Mouse (Mus musculus) kidney, adult 2 months (tissue): ENCODE data around the gene Msi1. TPM values are rescaled to one million over a fixed set of nuclear protein-coding genes. Genes with fewer than 3 reads are reported as not detected.

Experiments used
- DNase-seq: peaks from one replicate; pipeline ENCODE4 v3.0.0; 2021
- H3K27ac ChIP-seq: fragments of 200-500 bp; 2 replicates; pipeline ENCODE4 v1.5.1; 2012; ENCODE audit warnings: low read depth, low read length, control low read depth, inconsistent platforms; ENCODE audit not compliant: insufficient read depth
- H3K27me3 ChIP-seq: fragments of 200-500 bp; replicated peaks from 2 replicates; pipeline ENCODE4 v1.6.1; 2012; ENCODE audit warnings: mild to moderate bottlenecking, moderate library complexity, low read length, inconsistent platforms; ENCODE audit not compliant: control insufficient read depth, insufficient read depth
- H3K36me3 ChIP-seq: fragments of 200-500 bp; 2 replicates; pipeline ENCODE4 v1.6.1; 2012; ENCODE audit warnings: mild to moderate bottlenecking, moderate library complexity, low read length, inconsistent platforms; ENCODE audit not compliant: control insufficient read depth, insufficient read depth
- H3K4me1 ChIP-seq: fragments of 200-500 bp; 2 replicates; pipeline ENCODE4 v1.6.1; 2011; ENCODE audit warnings: low read length; ENCODE audit not compliant: control insufficient read depth, insufficient read depth
- H3K4me3 ChIP-seq: fragments of 200-500 bp; 2 replicates; pipeline ENCODE4 v1.5.1; 2011; ENCODE audit warnings: mild to moderate bottlenecking, low read depth, low read length, control low read depth; ENCODE audit not compliant: insufficient read depth
- CTCF ChIP-seq: fragments of 200-500 bp; conservative IDR thresholded peaks from 2 replicates; pipeline ENCODE4 v1.5.1; 2011; ENCODE audit warnings: low read depth, mild to moderate bottlenecking, control low read depth, low read length, moderate library complexity, mixed read lengths; ENCODE audit not compliant: insufficient read depth, insufficient read length
- POLR2A ChIP-seq: fragments of 200-500 bp; IDR thresholded peaks from one replicate; pipeline ENCODE4 v1.6.1; 2011; ENCODE audit warnings: low read depth, low read length, control low read depth
- WGBS: fragments of 180-500 bp; shearing (Covaris S2); methylation state at CpG from one replicate; pipeline ENCODE4 v1.1.7; 2018; 5-methylcytosine and 5-hydroxymethylcytosine counted together
- polyA plus RNA-seq: library from polyadenylated mRNA; depleted of rRNA; stranded (reverse); fragments of >200 nt; gene quantifications from 2 replicates; pipeline ENCODE4 v1.2.3, GENCODE M21; 2012

The Msi1 gene
- polyA plus RNA-seq, 1 experiment = 2.0 TPM

DNA sequence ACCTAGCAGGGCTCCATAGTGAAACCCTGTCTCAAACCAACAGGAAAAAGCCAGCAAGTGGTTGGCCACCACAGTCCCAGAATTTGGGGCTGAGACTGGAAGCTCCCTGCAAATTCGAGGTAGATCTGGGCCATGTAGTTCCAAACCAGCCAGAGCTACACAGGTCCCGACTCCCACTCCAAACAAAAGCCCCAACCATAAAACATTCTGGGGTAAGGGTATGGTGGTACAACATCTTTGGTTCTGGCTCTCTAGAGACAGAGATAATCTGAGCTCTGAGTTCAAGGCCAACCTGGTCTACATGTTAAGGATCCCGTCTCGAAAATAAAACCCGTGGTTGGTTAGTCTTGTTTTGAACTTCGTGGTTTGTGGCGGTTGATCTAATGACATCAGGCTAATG lies 26.4 kb downstream of the Msi1 start:
- H3K27ac ChIP-seq = no peak overlapping the region

DNA sequence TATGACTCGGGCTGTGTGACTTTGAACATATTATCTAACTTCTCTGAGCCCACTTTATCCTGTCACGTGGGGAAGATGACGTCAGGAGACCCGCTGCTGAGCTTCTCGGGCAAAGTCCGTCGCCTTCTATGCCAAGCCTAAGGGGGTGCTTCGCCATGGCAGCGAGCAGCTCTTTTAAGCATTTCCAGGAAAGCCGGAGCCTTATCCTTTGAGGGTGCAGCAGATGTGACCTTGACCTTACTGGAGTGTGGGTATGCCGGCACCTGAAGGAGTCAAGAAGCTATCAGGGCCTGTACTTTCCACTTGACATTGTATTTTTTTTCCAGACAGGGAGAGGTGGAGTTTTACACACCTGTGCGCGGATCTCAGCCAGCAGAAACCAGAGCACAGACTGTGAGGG lies 29.5 kb downstream of the Msi1 start:
- TF ChIP-seq CTCF (no peak), POLR2A (no peak)
- WGBS = 58% methylated on average over 13 of the region's 13 CpGs
- DNase-seq = peak; percentile 44

More for the DNA sequence above, 26.4 kb downstream of the Msi1 start:
- no peaks in the 10 kb centered on the region; the same call in 1 of the 2 replicates for H3K4me1 ChIP-seq
- DNase-seq = no peak
- H3K36me3 ChIP-seq = no peaks in the 10 kb centered on the region
- TF ChIP-seq CTCF (no peak), POLR2A (no peak)
- H3K4me3 ChIP-seq = no peak overlapping the region
- WGBS = 69% methylated on average over 7 of the region's 7 CpGs
- H3K27me3 ChIP-seq = no peaks in the 10 kb centered on the region; the same call in 1 of the 2 replicates

DNA sequence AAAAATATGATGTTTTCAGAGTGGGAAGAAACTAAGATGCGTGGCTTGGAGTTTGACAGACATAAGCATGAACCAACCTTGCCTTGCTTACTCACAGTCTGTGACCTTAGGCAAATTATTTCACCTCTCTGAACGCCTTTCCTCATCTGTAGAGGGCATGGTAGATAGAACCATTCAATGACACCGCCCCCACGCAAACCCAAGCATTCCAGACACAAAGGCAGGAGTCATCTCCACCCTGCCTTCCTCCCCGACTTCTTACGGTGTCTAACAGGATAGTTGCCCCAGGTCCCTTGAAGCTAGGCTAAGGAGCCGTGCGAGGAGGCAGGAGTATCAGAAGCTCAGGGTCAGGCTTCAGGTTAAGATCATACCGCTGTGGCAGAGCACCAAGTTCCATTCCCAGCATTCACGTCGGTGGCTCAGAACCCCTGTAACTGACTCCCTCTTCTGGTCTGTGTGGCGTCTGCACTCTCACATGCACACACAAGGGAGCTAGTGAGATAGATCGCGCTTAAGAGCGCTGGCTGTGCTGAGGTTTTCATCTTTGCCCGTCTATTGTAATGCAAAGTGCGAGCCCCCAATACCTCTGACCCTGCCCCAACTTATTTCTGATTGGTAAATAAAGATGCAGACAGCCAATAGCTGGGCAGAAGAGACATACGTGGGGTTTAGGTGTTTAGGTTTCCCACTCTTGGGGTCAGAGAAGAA lies 35.2 kb downstream of the Msi1 start:
- Histone ChIP-seq H3K4me1 (no peaks in the 10 kb centered on the region), H3K27ac (no peak overlapping the region), H3K36me3 (no peaks in the 10 kb centered on the region), H3K4me3 (no peak overlapping the region), H3K27me3 (no peaks in the 10 kb centered on the region)
- WGBS = 75% methylated on average over 18 of the region's 18 CpGs
- TF ChIP-seq POLR2A = no peak
- TF ChIP-seq CTCF = no peak
- DNase-seq = no peak

More for the DNA sequence above, 29.5 kb downstream of the Msi1 start:
- no peaks in the 10 kb centered on the region for H3K36me3 ChIP-seq
- H3K27me3 ChIP-seq = no peaks in the 10 kb centered on the region; the same call in 1 of the 2 replicates
- no peaks in the 10 kb centered on the region; the same call in 1 of the 2 replicates for H3K4me1 ChIP-seq
- no peak overlapping the region for H3K27ac ChIP-seq
- no peak overlapping the region for H3K4me3 ChIP-seq

DNA sequence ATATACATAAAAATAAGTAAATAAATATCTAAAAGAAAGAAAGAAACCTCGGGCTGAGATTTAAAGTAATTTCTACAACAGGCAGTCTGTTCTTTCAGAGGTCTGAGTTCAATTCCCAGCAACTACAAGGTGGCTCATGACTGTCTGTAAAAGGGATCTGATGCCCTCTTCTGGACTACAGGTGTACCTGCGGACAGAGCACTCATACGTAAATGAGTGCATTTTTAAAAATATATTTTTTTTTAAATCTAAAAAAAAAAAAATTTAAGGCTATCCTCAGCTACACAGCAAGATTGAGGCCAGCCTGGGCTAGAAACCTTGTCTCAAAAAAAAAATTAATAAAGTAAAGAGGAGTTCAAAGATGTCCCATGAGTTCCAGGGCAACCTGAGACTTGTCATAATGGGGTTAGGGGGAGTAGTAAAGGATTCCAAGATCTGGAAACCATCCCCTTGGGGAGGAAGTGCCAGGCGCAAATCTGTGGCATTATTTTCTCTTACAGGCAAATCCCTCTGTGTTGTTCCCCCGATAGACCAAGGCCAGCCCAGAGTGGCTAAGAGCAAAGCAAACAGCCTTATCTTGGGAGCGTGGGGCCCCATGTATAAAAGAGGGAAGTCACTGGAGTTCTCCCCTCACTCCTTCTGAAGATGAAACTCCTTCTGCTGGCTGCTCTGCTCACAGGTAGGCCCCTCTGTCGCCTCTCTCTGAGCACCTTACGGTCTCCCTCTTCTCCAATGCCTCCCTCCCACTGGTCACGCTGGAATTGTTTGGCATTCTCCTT lies 36.4 kb downstream of the Msi1 start, which contains the start of gene Pla2g1b:
TSS of gene Pla2g1b (plus strand) at position 621 of the 779 bp plus-strand sequence.
- no peaks in the 10 kb centered on the region for H3K4me1 ChIP-seq
- DNase-seq = no peak
- 61% methylated on average over 9 of the region's 9 CpGs for WGBS
- H3K4me3 ChIP-seq = no peak within 1 kb of the TSS
- H3K27me3 ChIP-seq = no peaks in the 10 kb centered on the region
- TF ChIP-seq POLR2A (no peak), CTCF (0 out of 2 replicates have a peak, but pooled peaks have one; percentile 15)
- H3K36me3 ChIP-seq = no peaks in the 10 kb centered on the region
- no peak within 1 kb of the TSS for H3K27ac ChIP-seq

DNA sequence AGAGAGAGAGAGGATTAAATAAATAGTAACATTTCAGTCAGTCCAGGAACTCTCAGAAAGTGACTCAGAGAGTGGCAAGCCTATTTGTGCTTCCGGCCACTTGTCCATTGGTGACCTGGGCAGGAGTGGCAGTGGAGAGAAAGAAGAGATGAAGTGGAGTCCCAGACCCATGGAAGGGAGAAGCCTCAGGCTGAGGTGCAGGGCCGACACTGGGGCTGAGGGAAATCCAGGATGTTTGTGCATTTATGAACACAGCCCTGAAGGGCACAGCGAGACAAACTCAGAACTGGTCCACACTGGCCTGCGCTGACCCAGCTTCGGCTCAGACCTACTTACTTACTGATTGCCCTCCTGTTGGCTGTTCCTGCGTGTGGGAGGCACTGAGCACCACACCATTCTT lies 40.4 kb downstream of the Msi1 start:
- no peak overlapping the region for H3K27ac ChIP-seq

DNA sequence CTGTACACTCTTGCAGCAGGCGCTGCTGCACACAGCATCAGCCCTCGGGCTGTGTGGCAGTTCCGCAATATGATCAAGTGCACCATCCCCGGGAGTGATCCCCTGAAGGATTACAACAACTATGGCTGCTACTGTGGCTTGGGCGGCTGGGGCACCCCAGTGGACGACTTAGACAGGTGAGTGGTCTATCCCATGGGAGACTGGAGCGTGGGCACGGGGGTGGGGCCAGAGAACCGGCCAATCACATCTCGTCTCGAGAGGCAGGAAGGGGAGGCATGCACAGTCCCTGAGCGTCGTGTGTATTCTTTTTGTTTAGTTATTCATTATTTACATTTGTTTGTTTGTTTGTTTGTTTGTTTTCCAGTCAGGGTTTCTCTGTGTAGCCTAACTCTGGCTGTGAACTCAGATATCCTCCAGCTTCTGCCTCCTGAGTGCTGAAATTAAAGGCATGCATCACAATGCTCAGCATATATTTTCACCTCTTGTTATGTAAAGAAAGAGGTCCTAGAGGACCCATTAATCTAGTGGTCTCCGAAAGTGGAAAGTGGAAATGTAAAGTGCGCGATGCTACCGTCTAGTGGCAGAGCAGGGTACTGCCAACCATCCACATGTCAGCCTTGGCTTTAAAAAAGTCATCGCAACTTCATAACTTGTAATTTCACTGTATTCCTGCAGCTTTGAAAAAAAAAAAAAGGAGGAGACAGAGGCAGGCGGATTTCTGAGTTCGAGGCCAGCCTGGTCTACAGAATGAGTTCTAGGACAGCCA lies 41.5 kb downstream of the Msi1 start:
- Histone ChIP-seq H3K4me1 (0 out of 2 replicates have a peak, but pooled peaks cover under 1% of the 10 kb centered on the region), H3K27me3 (no peaks in the 10 kb centered on the region), H3K4me3 (no peak overlapping the region), H3K27ac (no peak overlapping the region), H3K36me3 (no peaks in the 10 kb centered on the region)
- peak; percentile 54 for DNase-seq
- TF ChIP-seq CTCF = peak; percentile 81
- no peak for TF ChIP-seq POLR2A
- WGBS = 30% methylated on average over 20 of the region's 20 CpGs

More for the DNA sequence above, 40.4 kb downstream of the Msi1 start:
- Histone ChIP-seq H3K36me3 (no peaks in the 10 kb centered on the region), H3K4me1 (no peaks in the 10 kb centered on the region), H3K4me3 (no peak overlapping the region), H3K27me3 (no peaks in the 10 kb centered on the region)
- 49% methylated on average over 6 of the region's 6 CpGs for WGBS
- DNase-seq = peak; percentile 55
- no peak for TF ChIP-seq POLR2A
- TF ChIP-seq CTCF = no peak

DNA sequence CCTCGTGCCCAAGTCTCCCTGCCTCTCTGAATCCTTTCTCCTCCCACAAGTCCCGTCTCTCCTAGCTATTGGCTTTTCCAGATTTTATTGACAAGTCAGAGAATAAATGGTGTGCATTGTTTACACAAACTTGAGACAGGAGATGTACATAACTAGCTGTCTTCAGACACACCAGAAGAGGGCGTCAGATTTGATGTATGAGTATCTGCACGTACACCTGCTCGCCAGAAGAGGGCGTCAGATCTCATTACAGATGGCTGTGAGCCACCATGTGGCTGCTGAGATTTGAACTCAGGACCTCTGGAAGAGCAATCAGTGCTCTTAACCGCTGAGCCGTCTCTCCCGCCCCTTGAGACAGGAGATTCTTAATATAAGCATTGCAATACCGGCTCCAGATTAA lies 43.8 kb downstream of the Msi1 start:
- H3K4me1 ChIP-seq = 0 out of 2 replicates have a peak, but pooled peaks cover 3% of the 10 kb centered on the region
- H3K36me3 ChIP-seq = no peaks in the 10 kb centered on the region
- WGBS = 74% methylated on average over 10 of the region's 10 CpGs
- DNase-seq = no peak
- no peak overlapping the region for H3K27ac ChIP-seq
- no peaks in the 10 kb centered on the region for H3K27me3 ChIP-seq
- H3K4me3 ChIP-seq = no peak overlapping the region
- TF ChIP-seq CTCF (0 out of 2 replicates have a peak, but pooled peaks have one; percentile 11), POLR2A (no peak)
